Mouse (Mus musculus) layer of hippocampus, postnatal 10 days (tissue): ENCODE data around the gene Taok1. TPM values are rescaled to one million over a fixed set of nuclear protein-coding genes. Genes with fewer than 3 reads are reported as not detected.

ENCODE experiments used
- DNase-seq, 2 experiments: peaks; one replicate each; pipeline ENCODE4 v3.0.0; 2021; ENCODE audit warnings: low spot score in 2 of 2
- total RNA-seq, 2 experiments: library from RNA; stranded (reverse); gene quantifications; 2 replicates each; pipeline ENCODE4 v1.2.3; 2021

The Taok1 gene
- total RNA-seq, 2 experiments from 2014 or later = 107 to 118 TPM

GRCm38 (mm10) chr11:77494344-77494676, 113.3 kb downstream of the Taok1 start:
- no peak for DNase-seq

- DNase-seq = peak; percentile 68 to 70
Observed at GRCm38 (mm10) chr11:77493512-77494343, 113.9 kb downstream of the Taok1 start, which contains the start of gene Git1. Git1 (plus strand) TSS chr11:77493562.

- peak; percentile 87 to 92 for DNase-seq
Observed at GRCm38 (mm10) chr11:77492911-77493332, 114.7 kb downstream of the Taok1 start.

- DNase-seq = peak in 1 of 2 experiments; percentile 56
Observed at GRCm38 (mm10) chr11:77492311-77492871, 115.2 kb downstream of the Taok1 start.

GRCm38 (mm10) chr11:77491502-77492291, 115.9 kb downstream of the Taok1 start:
- DNase-seq = peak in 1 of 2 experiments; percentile 60

GRCm38 (mm10) chr11:77491123-77491501, 116.5 kb downstream of the Taok1 start:
- peak; percentile 97 to 98 for DNase-seq

GRCm38 (mm10) chr11:77490451-77490850, 117.2 kb downstream of the Taok1 start:
- no peak for DNase-seq

GRCm38 (mm10) chr11:77489591-77490235, 117.9 kb downstream of the Taok1 start, which contains the start of gene Ankrd13b:
Ankrd13b (minus strand) TSS chr11:77489678.
- peak; percentile 78 to 84 for DNase-seq

- peak in 1 of 2 experiments; percentile 54 for DNase-seq
Observed at GRCm38 (mm10) chr11:77488771-77489581, 118.6 kb downstream of the Taok1 start.

- peak; percentile 56 to 61 for DNase-seq
Observed at GRCm38 (mm10) chr11:77486798-77487197, 120.8 kb downstream of the Taok1 start.

GRCm38 (mm10) chr11:77485229-77485628, 122.4 kb downstream of the Taok1 start:
- DNase-seq = no peak

GRCm38 (mm10) chr11:77483510-77484255, 123.9 kb downstream of the Taok1 start:
- DNase-seq = no peak

- DNase-seq = no peak
Observed at GRCm38 (mm10) chr11:77483043-77483442, 124.6 kb downstream of the Taok1 start.

Other genes with a start within 250 kb of the Taok1 start
- gene Coro6, start 145.4 kb downstream of the Taok1 start, total RNA-seq = 10 to 100 TPM in 1 of 2 experiments, 1 to 10 TPM in 1; 9.3 to 13.2 TPM
- gene Ankrd13b, start 118.1 kb downstream of the Taok1 start, total RNA-seq = 100 to 1,000 TPM; 149 to 153 TPM
- 100 to 1,000 TPM; 151 to 166 TPM for gene Git1, start 114.3 kb downstream of the Taok1 start, total RNA-seq
- gene Abhd15, start 92.7 kb downstream of the Taok1 start, total RNA-seq = 1 to 10 TPM; 1.1 to 1.2 TPM
- 1 to 10 TPM; 6.5 to 7.9 TPM for gene Trp53i13, start 91.8 kb downstream of the Taok1 start, total RNA-seq
- gene Gm10392, start 88.6 kb downstream of the Taok1 start, total RNA-seq = not detected
- gene Nufip2, start 78.3 kb upstream of the Taok1 start, total RNA-seq = 10 to 100 TPM; 76.1 to 85.3 TPM
- gene Cryba1, start 117.5 kb upstream of the Taok1 start, total RNA-seq = under 1 TPM; 0.45 to 0.87 TPM
- gene Myo18a, start 155.4 kb upstream of the Taok1 start, total RNA-seq = 100 to 1,000 TPM; 150 to 167 TPM
- not detected for gene Gm10277, start 179.9 kb upstream of the Taok1 start, total RNA-seq